Mouse (Mus musculus) forebrain, embryonic 14.5 days (tissue): ENCODE results near the gene Pdcd6. TPM values are rescaled to one million over a fixed set of nuclear protein-coding genes. Genes with fewer than 3 reads are reported as not detected.

Experiments used
- polyA plus RNA-seq: library from polyadenylated mRNA; unstranded; fragments of >200 nt; fragmentation: Nextera tagmentation; extraction: Ambion mirVana; gene quantifications from 2 replicates; pipeline ENCODE4 v1.2.1, GENCODE M21; 2014

Gene Pdcd6
- polyA plus RNA-seq, 1 experiment from 2014 or later, result 155 TPM

Other genes with a start within 250 kb of the Pdcd6 start
- gene Slc9a3, start 196.1 kb downstream of the Pdcd6 start, polyA plus RNA-seq, result 0.04 TPM in 1 of 2 replicates, not detected in the other
- gene Exoc3, start 108.8 kb downstream of the Pdcd6 start, polyA plus RNA-seq, result 134 and 138 TPM in 2 replicates
- 0.88 and 0.89 TPM in 2 replicates for gene Ahrr, start 25.2 kb downstream of the Pdcd6 start, polyA plus RNA-seq
- 167 and 188 TPM in 2 replicates for gene Sdha, start 32.7 kb upstream of the Pdcd6 start, polyA plus RNA-seq
- gene Ccdc127, start 32.7 kb upstream of the Pdcd6 start, polyA plus RNA-seq, result 37.4 and 47.2 TPM in 2 replicates
- not detected in 2 replicates for gene Lrrc14b, start 46.4 kb upstream of the Pdcd6 start, polyA plus RNA-seq
- gene Zfp72, start 73.3 kb upstream of the Pdcd6 start, polyA plus RNA-seq, result 7.0 and 8.3 TPM in 2 replicates
- gene Ftl1-ps1, start 82.1 kb upstream of the Pdcd6 start, polyA plus RNA-seq, result 92.6 and 92.8 TPM in 2 replicates
- gene Zfp825, start 176.4 kb upstream of the Pdcd6 start, polyA plus RNA-seq, result 15.2 and 18.0 TPM in 2 replicates